Mouse (Mus musculus): ENCODE results near the gene Tmem60.

The Tmem60 gene

DNA sequence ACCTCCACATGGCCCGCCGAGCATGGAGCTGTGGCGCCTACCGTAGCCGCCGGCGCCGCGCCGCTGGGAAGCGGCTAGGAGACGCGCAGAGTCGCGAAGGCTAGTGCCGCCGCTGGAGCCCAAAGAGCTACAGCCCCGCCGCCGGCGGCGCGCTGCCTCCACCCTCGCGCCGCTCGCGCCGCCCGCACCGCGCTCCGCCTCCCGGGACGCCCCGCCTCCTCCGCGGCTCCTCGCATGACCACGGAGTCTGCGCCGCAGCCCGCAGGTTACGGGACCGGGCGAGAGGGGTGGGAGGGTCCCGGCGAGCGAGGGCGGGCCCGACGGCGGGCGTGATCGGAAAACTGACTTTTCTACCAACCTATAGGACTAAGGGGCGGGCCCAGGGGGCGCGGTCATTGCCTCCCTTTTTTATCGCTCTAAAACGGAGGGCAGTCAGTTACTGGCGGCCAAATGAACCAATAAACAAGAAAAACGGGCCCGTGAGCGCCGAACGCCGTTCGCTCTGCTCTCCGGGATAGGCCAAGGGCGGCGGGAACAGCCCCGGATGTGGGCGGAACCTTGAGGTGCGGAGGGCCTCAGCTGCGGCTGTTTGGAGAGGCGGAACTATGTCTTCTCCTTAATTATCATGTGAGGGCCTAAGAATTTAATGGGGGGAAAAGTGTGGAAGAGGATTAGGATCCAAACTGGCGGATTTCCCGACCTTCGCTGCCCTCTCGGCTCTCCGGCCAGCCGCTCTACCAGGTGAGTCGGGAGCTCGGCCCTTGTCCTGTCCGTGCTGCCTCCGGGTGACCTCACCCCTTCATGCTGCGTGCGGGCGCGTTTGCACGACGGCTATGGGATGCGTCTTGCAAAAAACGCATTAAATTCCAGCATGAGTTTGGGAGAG, at the start of gene Tmem60, which contains the start of gene Phtf2:
Gene Tmem60, plus strand, starts transcription at position 277 of the 886 bp plus-strand sequence.
Gene Phtf2, minus strand, starts transcription at position 210 of the 886 bp plus-strand sequence.
- DNase-seq (ENCODE audit: low read depth, low spot score) = peak; percentile 95

DNA sequence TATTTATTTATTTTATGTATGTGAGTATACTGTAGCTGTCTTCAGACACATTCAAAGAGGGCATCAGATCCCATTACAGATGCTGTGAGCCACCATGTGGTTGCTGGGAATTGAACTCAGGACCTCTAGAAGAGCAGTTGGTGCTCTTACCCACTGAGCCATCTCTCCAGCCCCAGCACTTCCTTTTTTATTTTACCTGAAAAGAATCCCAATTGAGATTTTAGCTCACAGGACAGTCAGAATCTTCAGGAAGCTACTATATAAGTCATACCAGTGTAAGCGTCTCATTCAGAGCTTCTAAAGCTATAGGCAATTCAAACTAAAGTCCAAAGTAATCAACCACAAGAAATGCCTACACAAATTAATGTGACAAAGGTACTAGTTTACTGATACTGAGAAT, 47.6 kb upstream of the Tmem60 start:
- no peak for DNase-seq (ENCODE audit: low read depth, low spot score)

DNA sequence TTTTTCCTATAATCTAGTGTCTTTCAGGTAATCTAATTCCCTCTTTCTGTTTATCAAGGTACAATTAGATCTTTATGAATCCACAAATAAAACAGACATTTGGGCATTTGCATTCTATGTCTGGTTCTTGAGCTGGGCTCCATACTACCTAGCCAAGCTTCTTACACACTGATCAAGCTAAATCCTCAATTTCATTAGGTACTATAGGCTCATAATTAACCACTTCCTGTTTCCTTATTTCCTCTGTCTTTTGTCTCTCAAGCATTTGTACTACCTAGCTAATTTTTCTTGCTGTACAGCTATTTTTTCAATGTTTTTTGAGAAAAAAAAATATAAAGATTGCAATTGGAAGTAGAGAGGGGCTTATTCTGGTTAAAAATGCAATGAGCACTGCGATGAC, 44.9 kb upstream of the Tmem60 start:
- no peak for DNase-seq (ENCODE audit: low read depth, low spot score)

DNA sequence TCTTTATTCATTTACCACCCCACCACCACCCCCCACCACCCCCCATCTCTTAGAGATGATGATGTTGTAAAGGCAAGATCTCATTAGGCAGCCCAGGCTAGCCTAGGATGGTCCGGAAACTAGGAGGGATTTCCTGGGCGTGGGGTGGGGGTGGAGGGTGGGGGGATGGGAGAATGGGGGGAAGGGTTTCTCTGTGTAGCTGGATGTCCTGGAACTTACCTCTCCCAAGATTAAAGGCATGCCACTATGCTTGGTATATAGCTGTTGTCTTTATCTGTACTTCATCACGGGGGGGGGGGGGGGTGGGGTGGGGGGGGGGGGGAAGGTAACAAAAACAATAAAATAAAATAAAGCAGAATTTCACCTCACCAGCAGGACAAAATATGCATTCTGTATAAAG, 38.6 kb upstream of the Tmem60 start:
- no peak for DNase-seq (ENCODE audit: low read depth, low spot score)

DNA sequence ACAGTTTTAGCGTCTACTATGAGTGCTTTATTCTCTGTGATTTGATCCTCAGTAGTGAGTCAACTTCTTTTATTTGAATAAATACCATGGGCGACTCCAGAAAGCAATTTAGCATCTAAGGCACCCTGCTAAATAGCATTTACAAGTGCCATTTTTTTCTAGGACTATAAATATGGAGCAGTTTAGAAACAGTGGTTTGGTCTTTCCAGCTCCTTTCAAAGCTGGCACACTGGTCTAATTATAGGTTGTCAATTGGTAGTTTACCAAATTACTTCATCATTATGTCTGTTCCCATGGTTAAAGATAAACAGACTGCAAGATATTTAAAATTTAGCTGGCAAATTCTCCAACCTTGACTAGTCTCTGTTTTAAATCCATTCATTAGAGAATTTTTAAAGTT, 38.2 kb upstream of the Tmem60 start:
- DNase-seq (ENCODE audit: low read depth, low spot score) = no peak

DNA sequence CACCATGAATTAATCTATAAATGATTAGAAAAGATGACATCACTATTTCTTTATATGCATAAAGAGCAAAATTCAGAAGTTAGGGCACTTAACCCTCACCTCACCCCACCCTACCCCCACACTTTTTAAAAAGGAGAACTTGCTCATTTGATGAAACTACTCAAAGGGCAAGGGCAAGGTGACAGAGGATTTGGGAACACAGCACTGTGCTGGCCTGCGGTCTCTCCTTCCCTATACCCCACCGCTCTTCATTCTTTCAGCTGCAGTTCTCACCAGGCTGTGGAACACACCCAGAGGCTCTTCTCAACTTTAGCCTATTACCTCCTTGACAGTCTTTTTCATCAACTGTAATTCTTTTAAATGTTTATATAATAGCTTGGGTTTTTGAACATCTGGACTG, 35.0 kb upstream of the Tmem60 start:
- DNase-seq (ENCODE audit: low read depth, low spot score) = no peak

DNA sequence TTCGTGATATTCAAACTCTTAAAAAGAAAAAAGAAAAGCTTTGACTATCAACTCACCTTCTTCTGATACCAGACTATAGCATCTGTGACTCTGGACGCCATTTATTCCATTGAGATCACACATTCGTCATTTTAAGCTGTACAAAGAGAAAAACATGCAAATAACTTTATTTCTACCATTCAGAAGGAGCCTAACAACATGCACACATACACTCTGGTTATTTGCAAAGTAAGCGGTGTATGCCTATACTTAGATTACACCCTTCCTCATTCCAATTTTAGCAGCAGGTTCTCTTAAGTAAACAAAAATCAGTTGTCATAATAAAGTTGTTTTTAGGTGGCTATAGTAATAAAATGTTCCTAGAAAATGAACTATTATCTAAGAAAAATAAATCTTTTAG, 26.9 kb upstream of the Tmem60 start:
- no peak for DNase-seq (ENCODE audit: low read depth, low spot score)

DNA sequence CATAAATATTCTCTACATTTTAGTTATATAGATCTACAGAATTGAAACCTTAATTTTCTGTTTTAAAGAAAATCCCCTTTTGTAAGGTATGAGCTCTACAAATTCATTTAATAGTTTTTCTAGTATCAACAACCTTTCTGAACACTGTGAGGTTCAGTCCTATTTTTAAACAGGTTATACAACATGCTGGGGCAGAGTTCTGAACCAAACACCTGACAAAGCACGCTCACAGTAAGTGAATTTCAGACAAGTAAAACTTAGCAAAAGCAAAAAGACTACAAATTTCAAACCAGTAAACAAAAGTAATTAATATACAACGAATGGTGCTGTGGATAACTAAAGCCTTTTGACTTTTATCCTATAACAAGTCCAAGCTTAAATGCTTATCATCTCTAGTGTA, 23.6 kb upstream of the Tmem60 start:
- DNase-seq (ENCODE audit: low read depth, low spot score) = no peak

DNA sequence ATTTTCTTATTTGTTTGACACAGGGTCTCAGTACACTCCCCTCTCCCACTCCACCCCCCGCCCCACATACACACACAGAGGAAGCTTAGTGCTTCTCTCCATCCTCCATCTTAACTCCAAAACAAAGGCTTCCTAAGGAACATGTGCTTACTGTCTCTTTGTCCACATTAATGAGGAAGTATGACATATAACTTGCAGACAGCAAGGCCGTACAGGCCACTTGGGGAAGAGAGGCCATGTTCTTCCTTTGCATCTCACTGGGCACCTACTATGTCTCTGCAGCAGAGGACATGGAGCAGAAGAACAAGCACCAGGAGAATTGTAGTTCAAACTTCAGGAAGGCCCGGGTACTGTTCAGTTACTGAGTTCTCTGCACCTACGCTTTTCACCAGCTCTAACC, 21.4 kb upstream of the Tmem60 start:
- DNase-seq (ENCODE audit: low read depth, low spot score) = no peak

DNA sequence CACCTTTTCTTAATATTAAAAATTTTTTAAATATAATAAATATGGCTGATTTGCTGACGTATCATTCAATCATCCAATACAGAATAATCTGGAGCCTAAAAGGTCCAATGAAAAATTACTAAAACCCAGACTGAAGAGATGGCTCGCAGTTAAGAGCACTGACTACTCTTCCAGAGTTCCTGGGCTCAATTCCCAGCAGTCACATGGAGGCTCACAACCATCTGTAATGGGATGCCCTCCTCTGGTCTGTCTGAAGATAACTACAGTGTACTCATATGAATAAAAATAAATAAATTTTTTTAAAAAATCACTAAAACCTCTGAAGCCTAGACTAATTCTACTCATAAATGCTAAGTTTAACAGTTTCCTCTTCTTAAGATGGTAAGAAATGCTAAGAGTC, 20.1 kb upstream of the Tmem60 start:
- DNase-seq (ENCODE audit: low read depth, low spot score) = no peak

DNA sequence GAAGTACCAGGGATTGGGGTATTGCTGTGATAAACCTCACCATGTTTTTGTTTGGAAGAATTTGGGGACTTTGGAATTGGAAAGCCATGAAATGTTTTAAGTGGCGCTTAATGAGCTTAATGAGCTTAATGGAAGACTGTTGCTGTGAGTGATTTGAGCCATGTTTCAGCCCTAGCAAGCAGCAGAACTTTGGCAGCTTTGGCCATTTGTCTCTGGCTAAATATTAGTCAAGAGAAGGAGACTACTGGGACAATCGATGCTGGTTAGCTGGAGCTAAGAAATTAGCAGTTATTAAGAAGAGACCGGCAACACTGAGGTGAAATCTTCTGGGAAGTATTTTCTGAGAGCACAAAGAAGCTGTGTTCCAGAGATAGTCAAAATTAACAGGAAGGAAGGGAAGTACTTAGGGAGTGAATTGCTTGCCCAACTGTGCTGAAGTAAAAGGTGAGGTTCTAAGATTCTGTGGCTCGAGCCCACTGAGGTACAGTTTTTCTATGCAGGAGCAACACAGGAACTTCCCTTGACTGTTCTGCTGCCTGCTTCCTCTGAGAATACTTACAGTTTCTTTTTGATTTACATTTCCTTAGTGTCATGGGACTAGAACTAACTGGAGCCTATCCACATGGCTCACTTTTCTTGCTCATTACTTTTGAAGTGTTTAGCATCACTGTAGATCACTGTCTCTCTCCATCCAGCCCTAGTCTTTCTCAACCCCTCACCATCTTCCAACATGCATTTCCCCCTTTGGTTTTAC, 17.6 kb upstream of the Tmem60 start:
- no peak for DNase-seq (ENCODE audit: low read depth, low spot score)

DNA sequence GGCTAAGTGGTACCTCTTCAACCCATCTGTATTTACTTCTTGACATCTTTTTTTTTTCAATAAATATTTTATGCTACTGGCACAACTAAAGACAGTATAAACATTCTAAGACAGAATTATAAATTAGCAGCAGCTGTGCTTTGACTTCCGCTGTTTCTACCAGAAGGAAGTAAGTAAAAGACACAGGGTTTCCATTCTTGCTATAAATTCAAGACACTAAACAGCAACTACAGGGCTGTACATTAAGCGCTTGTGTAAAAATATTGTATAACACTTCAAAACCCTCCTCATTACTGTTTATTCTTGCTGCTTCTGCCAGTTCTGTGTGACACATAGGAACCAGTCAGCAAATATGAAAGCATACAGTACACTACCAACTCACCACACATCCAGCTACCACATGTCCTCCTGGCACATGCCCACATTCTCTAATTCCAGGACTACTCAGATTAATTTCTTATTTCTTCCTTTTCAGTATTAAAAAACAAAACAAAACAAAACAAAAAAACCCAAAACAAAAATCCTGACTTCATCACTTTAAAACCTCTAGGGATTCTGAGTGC, 16.7 kb upstream of the Tmem60 start:
- DNase-seq (ENCODE audit: low read depth, low spot score) = no peak

DNA sequence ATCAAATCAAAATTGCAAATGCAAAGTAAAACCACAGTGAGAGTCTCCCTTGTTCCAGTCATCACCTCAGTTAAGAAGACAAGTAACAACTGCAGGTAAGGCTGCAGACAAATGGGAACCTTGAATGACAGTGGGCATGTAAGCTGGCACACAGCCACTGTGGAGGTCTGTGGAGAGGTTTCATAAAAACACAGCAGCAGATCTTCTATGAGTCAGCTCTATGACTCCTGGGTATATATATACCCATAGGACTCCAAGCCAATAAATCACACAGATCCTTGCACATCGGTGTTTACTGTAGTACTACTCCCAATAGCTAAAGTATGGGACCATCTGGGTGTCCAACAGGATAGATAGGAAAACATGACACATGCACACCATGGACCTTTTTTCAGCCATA, 8.8 kb upstream of the Tmem60 start:
- no peak for DNase-seq (ENCODE audit: low read depth, low spot score)

DNA sequence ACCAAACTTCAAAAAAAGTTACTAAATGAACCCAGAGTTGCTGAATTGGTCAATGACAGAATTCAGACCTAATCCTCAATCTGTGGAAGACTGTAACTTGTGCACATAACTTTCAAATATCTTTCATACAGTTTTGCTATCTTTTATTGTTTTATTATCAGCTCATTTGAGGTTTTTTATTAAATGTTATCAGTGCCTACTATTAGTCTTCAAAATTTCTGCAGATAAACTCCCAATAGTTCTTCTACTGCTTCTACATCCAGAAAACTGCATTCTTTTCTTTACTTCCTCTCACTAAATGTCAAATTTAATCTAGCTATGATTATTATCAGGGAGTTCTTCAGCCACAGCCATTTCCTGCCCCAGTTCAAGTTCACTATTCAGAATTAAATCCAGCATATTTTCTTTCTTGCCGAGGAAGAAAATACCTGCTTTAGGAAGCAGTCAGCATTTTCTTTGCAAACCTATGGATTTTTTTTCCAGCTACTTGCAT, 5.0 kb upstream of the Tmem60 start:
- no peak for DNase-seq (ENCODE audit: low read depth, low spot score)

DNA sequence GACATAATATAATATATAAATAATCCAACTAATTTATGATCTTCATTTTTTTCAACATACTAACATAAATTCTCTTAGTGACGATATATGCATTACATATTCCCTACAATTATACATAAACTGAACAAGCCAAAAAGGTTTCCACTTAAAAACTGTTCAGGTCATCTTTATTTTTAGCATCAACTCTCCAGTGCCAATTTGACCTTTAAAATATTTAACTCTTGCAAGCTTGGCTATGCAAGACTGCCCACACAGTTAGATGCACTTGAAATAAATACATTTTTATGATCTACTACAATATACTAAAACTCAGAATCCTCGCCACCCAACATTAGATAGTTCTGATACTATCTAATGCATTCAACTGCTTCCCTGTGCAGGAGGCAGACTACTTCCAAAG, 1.6 kb upstream of the Tmem60 start:
- DNase-seq (ENCODE audit: low read depth, low spot score) = no peak

DNA sequence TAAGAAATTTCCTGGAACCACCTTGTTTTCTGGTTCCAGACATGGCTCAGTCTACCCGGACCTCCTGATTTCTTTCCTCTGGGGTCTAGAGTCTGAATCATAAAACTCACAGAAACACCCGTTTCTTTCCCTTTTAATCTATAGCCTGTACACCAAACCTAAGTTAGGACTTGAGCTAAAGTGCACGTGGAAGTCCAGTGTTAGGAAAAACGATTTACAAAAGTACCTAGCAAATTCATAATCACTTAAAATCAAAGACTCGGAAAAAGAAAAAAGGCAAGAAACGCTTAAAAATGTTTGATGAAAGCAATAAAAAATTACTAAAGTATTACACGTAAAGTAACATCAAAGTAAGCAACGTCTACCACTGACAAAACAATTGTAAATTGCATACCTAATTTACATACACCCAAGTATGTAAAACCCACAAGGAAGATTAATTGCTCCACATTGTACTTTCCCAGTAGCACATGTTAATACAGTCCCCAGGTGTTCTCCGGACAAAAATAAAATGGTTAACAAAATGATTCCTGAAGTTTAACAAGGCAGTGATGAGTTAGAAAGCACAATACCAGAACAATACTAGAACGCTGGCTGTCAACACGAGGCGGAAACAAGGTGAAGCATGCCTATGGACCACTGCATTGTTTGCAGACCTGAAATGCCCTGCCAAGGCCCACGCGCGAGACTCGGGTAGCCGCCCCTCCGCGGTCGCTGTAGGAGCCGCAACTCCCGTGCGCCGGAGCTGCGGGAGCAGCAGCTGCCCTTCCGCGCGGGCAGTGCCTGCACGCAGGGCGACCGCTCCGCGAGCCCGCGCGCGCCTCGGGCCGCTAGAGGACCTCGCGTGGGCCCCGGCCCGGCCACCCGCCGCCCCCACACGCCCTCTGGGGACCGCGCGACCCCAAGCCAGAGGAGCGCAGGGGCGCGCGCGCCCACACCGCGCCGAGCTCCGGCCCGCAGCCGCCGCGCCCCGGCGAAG, 905 bp upstream of the Tmem60 start:
- peak; percentile 22 for DNase-seq (ENCODE audit: low read depth, low spot score)

DNA sequence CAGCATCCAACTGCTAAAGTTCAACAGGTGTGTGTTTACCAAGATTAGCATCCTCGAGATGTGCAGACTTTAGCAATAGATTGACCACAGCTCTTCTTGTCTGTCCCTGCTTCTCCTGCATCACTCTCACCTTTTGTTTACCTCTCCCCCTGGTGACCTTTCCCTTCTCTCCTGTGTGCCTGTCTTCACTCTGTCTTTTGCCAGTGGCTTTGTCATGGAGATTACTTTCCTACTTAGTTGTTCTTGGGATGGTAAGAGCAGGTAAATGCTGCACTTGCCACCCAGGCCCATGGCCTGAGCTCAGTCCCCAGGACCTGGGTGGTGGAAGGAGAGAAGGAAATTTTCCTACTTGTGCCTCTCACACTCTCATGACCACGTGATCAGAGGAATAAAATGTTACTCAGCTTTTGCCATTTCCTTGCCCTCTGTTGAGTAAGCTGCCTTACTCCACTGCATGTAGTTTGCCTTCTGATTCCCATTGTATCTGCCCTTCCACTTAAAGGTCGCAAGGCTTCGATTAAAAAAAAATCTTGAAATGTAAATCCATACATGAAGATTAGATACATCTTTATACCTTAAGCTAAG, 2.1 kb downstream of the Tmem60 start:
- no peak for DNase-seq (ENCODE audit: low read depth, low spot score)

DNA sequence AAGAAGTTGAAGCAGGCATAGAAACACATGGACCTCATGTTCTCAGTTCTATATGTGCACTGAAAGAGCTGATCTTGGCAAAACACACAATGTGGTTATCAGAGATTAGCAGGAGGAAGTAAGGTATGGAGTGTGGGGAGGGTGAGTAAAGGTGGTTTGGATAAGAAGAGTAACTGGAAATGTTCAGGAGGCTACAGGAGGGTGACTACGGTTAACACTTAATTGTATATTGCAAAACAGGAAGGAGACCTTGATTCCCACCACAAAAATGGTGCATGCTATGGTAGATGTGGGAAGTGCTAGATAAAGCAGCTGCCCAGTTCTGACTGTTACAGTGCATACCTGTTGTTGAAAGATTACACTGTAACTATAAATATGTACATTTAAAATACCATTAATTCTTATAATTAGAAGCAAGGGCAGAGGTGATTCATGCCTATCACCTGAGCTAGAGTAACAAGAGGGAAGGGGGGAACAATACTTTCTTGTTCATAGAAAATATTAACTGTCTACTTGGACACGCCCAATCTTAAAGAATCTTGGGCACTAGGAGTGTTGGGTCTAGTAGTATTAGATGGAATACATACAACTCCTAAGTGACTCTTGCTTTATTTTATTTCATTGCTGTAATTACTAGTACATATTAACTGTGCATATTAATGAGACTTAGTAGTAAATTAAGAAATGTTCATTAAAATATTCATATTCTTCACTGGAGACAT, 15.6 kb downstream of the Tmem60 start:
- DNase-seq (ENCODE audit: low read depth, low spot score) = no peak

DNA sequence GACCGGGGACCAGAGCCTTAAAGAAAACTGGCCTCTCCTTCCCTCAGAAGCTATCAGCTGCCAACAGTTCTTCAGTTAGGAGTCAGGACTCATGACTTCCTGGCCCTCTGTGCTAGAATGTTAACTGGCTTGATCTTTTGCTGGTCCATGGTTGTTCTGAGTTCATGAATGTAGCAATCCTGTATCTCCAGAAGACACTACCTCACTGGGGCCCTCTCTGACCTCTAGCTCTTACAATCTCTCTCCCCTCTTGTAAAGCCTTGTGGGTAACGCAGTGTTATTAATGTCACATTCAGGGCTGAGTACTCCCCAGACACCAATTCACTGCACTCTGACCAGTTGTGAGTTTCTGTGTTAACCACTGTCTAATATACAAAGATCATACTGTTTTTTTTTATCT, 22.7 kb downstream of the Tmem60 start:
- no peak for DNase-seq (ENCODE audit: low read depth, low spot score)

DNA sequence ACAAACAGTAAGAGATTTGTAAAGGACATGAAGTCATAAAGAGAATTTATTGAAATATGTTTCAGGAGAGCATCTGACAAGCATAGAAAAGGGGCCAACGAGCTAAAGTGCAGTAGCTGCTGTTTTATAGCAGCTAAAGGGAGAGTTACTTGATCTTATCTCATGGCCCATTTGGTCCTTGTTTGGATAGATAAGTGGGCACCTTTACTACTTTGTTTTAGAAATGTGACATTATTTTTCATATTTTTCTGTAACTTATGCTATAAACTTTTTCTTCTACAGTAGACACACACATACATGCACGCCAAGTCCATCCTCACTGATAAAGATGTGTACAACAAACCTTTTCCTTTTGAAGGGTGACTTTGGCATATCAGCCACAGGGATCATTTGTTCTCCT, 23.4 kb downstream of the Tmem60 start:
- no peak for DNase-seq (ENCODE audit: low read depth, low spot score)
